Mouse (Mus musculus) macrophage (primary cell): Measurements from ENCODE around the gene Dgcr2. TPM values are rescaled to one million over a fixed set of nuclear protein-coding genes. Genes with fewer than 3 reads are reported as not detected.

ENCODE experiments used
- H3K27ac ChIP-seq: fragments of 350-480 bp; formaldehyde crosslinking; 2 replicates; pipeline ENCODE4 v1.9.0; 2021
- H3K36me3 ChIP-seq: fragments of 350-480 bp; formaldehyde crosslinking; 2 replicates; pipeline ENCODE4 v1.9.0; 2021; ENCODE audit errors: inconsistent target
- H3K4me3 ChIP-seq: fragments of 350-480 bp; formaldehyde crosslinking; 2 replicates; pipeline ENCODE4 v1.9.0; 2021; ENCODE audit errors: inconsistent target
- H3K79me2 ChIP-seq: fragments of 350-480 bp; formaldehyde crosslinking; 2 replicates; pipeline ENCODE4 v1.9.0; 2021; ENCODE audit errors: inconsistent target
- WGBS: methylation state at CpG from one replicate; pipeline ENCODE4 v1.1.7; 2026; ENCODE audit warnings: inconsistent platforms; ENCODE audit not compliant: missing documents; 5-methylcytosine and 5-hydroxymethylcytosine counted together
- polyA plus RNA-seq: library from polyadenylated mRNA; stranded (reverse); fragments of 250-400 nt; gene quantifications from 3 replicates; pipeline ENCODE4 v1.2.4, GENCODE M21; 2018; ENCODE audit warnings: inconsistent platforms

The Dgcr2 gene
- polyA plus RNA-seq, 1 experiment from 2014 or later, result 13.7 TPM

GRCm38 (mm10) chr16:17848431-17848830 is 49.9 kb downstream of the Dgcr2 start:
- no peaks in the 10 kb centered on the region for H3K79me2 ChIP-seq
- no peak overlapping the region for H3K4me3 ChIP-seq
- H3K36me3 ChIP-seq, result peaks cover 72% of the 10 kb centered on the region
- 98% methylated on average over 6 of the region's 6 CpGs for WGBS
- no peak overlapping the region for H3K27ac ChIP-seq

GRCm38 (mm10) chr16:17843701-17844365 is 54.5 kb downstream of the Dgcr2 start:
- peaks cover 66% of the 10 kb centered on the region for H3K36me3 ChIP-seq
- WGBS, result 98% methylated on average over 10 of the region's 10 CpGs
- no peaks in the 10 kb centered on the region for H3K79me2 ChIP-seq
- H3K4me3 ChIP-seq, result no peak overlapping the region
- H3K27ac ChIP-seq, result no peak overlapping the region

GRCm38 (mm10) chr16:17842437-17842836 is 55.9 kb downstream of the Dgcr2 start:
- WGBS, result 91% methylated on average over 7 of the region's 7 CpGs
- Histone ChIP-seq H3K4me3 (no peak overlapping the region), H3K79me2 (no peaks in the 10 kb centered on the region), H3K36me3 (peaks cover 63% of the 10 kb centered on the region), H3K27ac (no peak overlapping the region)

GRCm38 (mm10) chr16:17839976-17840375 is 58.4 kb downstream of the Dgcr2 start:
- Histone ChIP-seq H3K79me2 (no peaks in the 10 kb centered on the region), H3K4me3 (no peak overlapping the region), H3K36me3 (peaks cover 39% of the 10 kb centered on the region), H3K27ac (no peak overlapping the region)
- WGBS, result 89% methylated on average over 4 of the region's 4 CpGs

GRCm38 (mm10) chr16:17838051-17838450 is 60.3 kb downstream of the Dgcr2 start, which contains the start of gene Car15:
Car15 (minus strand) TSS chr16:17838364.
- H3K79me2 ChIP-seq, result no peaks in the 10 kb centered on the region
- 85% methylated on average over 6 of the region's 6 CpGs for WGBS
- no peak within 1 kb of the TSS for H3K27ac ChIP-seq
- peaks cover 20% of the 10 kb centered on the region; the same call in 1 of the 2 replicates for H3K36me3 ChIP-seq
- no peak within 1 kb of the TSS for H3K4me3 ChIP-seq

- Histone ChIP-seq H3K4me3 (no peak overlapping the region), H3K27ac (no peak overlapping the region)
- WGBS, result 45% methylated on average over 13 of the region's 13 CpGs
These were observed 62.9 kb downstream of the Dgcr2 start for GRCm38 (mm10) chr16:17835481-17835880.

GRCm38 (mm10) chr16:17834543-17834942 is 63.8 kb downstream of the Dgcr2 start:
- Histone ChIP-seq H3K79me2 (no peaks in the 10 kb centered on the region), H3K4me3 (no peak overlapping the region), H3K36me3 (no peaks in the 10 kb centered on the region), H3K27ac (no peak overlapping the region)
- 59% methylated on average over 7 of the region's 7 CpGs for WGBS

More at GRCm38 (mm10) chr16:17835481-17835880, 62.9 kb downstream of the Dgcr2 start:
- Histone ChIP-seq H3K79me2 (no peaks in the 10 kb centered on the region), H3K36me3 (no peaks in the 10 kb centered on the region)

GRCm38 (mm10) chr16:17833681-17834399 is 64.5 kb downstream of the Dgcr2 start:
- Histone ChIP-seq H3K4me3 (no peak overlapping the region), H3K79me2 (no peaks in the 10 kb centered on the region), H3K27ac (no peak overlapping the region), H3K36me3 (no peaks in the 10 kb centered on the region)
- WGBS, result 3% methylated on average over 73 of the region's 103 CpGs

- 2% methylated on average over 37 of the region's 37 CpGs for WGBS
- Histone ChIP-seq H3K4me3 (no peak overlapping the region), H3K27ac (no peak overlapping the region), H3K36me3 (no peaks in the 10 kb centered on the region), H3K79me2 (no peaks in the 10 kb centered on the region)
These were observed 65.1 kb downstream of the Dgcr2 start for GRCm38 (mm10) chr16:17833321-17833680.

GRCm38 (mm10) chr16:17832821-17833220 is 65.5 kb downstream of the Dgcr2 start, which contains the start of gene B830017H08Rik:
B830017H08Rik (plus strand) TSS chr16:17833121.
- Histone ChIP-seq H3K79me2 (no peaks in the 10 kb centered on the region), H3K36me3 (no peaks in the 10 kb centered on the region), H3K4me3 (no peak within 1 kb of the TSS), H3K27ac (no peak within 1 kb of the TSS)
- 34% methylated on average over 7 of the region's 7 CpGs for WGBS

- 15% methylated on average over 10 of the region's 11 CpGs for WGBS
- H3K4me3 ChIP-seq, result no peak overlapping the region
- no peak overlapping the region for H3K27ac ChIP-seq
- no peaks in the 10 kb centered on the region for H3K79me2 ChIP-seq
- H3K36me3 ChIP-seq, result no peaks in the 10 kb centered on the region
These were observed 66.6 kb downstream of the Dgcr2 start for GRCm38 (mm10) chr16:17831781-17832180.

GRCm38 (mm10) chr16:17830385-17831178 is 67.8 kb downstream of the Dgcr2 start:
- Histone ChIP-seq H3K4me3 (no peak overlapping the region), H3K36me3 (no peaks in the 10 kb centered on the region), H3K27ac (no peak overlapping the region), H3K79me2 (no peaks in the 10 kb centered on the region)
- 92% methylated on average over 8 of the region's 10 CpGs for WGBS

- no peaks in the 10 kb centered on the region for H3K79me2 ChIP-seq
- no peak overlapping the region for H3K27ac ChIP-seq
- no peaks in the 10 kb centered on the region for H3K36me3 ChIP-seq
- H3K4me3 ChIP-seq, result no peak overlapping the region
- 87% methylated on average over 3 of the region's 3 CpGs for WGBS
These were observed 69.5 kb downstream of the Dgcr2 start for GRCm38 (mm10) chr16:17828867-17829266.

- H3K79me2 ChIP-seq, result no peaks in the 10 kb centered on the region
- 71% methylated on average over 2 of the region's 2 CpGs for WGBS
- H3K27ac ChIP-seq, result no peak overlapping the region
- H3K36me3 ChIP-seq, result no peaks in the 10 kb centered on the region
- H3K4me3 ChIP-seq, result no peak overlapping the region
These were observed 70.1 kb downstream of the Dgcr2 start for GRCm38 (mm10) chr16:17828229-17828628.

GRCm38 (mm10) chr16:17826500-17826899 is 71.9 kb downstream of the Dgcr2 start:
- WGBS, result 80% methylated on average over 2 of the region's 2 CpGs
- Histone ChIP-seq H3K79me2 (no peaks in the 10 kb centered on the region), H3K36me3 (no peaks in the 10 kb centered on the region), H3K27ac (no peak overlapping the region), H3K4me3 (no peak overlapping the region)
